Mouse (Mus musculus) spleen, embryonic (tissue): Measurements from ENCODE around the gene Fxr1.
"Not testable (repeated sequence)": the region's sequence is repeated elsewhere in the genome, so short reads cannot be mapped to it uniquely, and the experiment has no call there.

Experiments used
- CTCF ChIA-PET: fragments of 350-600 bp; sonication (Branson Sonifier 250); formaldehyde crosslinking; loops from one replicate; lab custom pipeline; 2022; lab: Charles Lee

Fxr1 gene

GRCm38 (mm10) chr3:34019540-34020381 is at the start of gene Fxr1:
TSS of gene Fxr1 (plus strand) at chr3:34019943.
- CTCF ChIA-PET: interaction anchor here (0.7 kb wide), 1 partner anchor 1827 kb away, joined by 4 read pairs; no protein-coding TSS in a partner anchor

- CTCF ChIA-PET: no interaction called here
These were observed 40.3 kb upstream of the Fxr1 start for GRCm38 (mm10) chr3:33979395-33979794.

GRCm38 (mm10) chr3:33982746-33983145 is 37.0 kb upstream of the Fxr1 start:
- CTCF ChIA-PET: no interaction called here

- CTCF ChIA-PET: no interaction called here
These were observed 30.4 kb upstream of the Fxr1 start for GRCm38 (mm10) chr3:33989302-33989701.

GRCm38 (mm10) chr3:33990451-33990850 is 29.3 kb upstream of the Fxr1 start:
- CTCF ChIA-PET: no interaction called here

- CTCF ChIA-PET: no interaction called here
These were observed 28.8 kb upstream of the Fxr1 start for GRCm38 (mm10) chr3:33990921-33991320.

- CTCF ChIA-PET: no interaction called here
These were observed 26.2 kb upstream of the Fxr1 start for GRCm38 (mm10) chr3:33993421-33994126.

GRCm38 (mm10) chr3:33994127-33994488 is 25.6 kb upstream of the Fxr1 start:
- CTCF ChIA-PET: no interaction called here

GRCm38 (mm10) chr3:34001691-34002090 is 18.1 kb upstream of the Fxr1 start:
- CTCF ChIA-PET: not testable (repeated sequence)

- CTCF ChIA-PET: no interaction called here
These were observed 15.9 kb upstream of the Fxr1 start for GRCm38 (mm10) chr3:34003860-34004259.

- CTCF ChIA-PET: no interaction called here
These were observed 13.4 kb upstream of the Fxr1 start for GRCm38 (mm10) chr3:34006301-34006700.

GRCm38 (mm10) chr3:34006824-34007223 is 12.9 kb upstream of the Fxr1 start:
- CTCF ChIA-PET: no interaction called here

- CTCF ChIA-PET: no interaction called here
These were observed 12.1 kb upstream of the Fxr1 start for GRCm38 (mm10) chr3:34007611-34008010.

GRCm38 (mm10) chr3:34008191-34008590 is 11.6 kb upstream of the Fxr1 start:
- CTCF ChIA-PET: no interaction called here

GRCm38 (mm10) chr3:34020382-34021258 is 877 bp downstream of the Fxr1 start:
- CTCF ChIA-PET: interaction anchor here (0.7 kb wide), 1 partner anchor 1826 kb away, joined by 4 read pairs; no protein-coding TSS in a partner anchor

GRCm38 (mm10) chr3:34021259-34021828 is 1.6 kb downstream of the Fxr1 start:
- CTCF ChIA-PET: interaction anchor here (0.5 kb wide), 1 partner anchor 619 kb away, joined by 3 read pairs; no protein-coding TSS in a partner anchor

- CTCF ChIA-PET: no interaction called here
These were observed 9.2 kb downstream of the Fxr1 start for GRCm38 (mm10) chr3:34028935-34029334.

GRCm38 (mm10) chr3:34030601-34031000 is 10.9 kb downstream of the Fxr1 start:
- CTCF ChIA-PET: no interaction called here

- CTCF ChIA-PET: no interaction called here
These were observed 14.1 kb downstream of the Fxr1 start for GRCm38 (mm10) chr3:34033720-34034364.

GRCm38 (mm10) chr3:34034803-34035202 is 15.1 kb downstream of the Fxr1 start:
- CTCF ChIA-PET: no interaction called here

GRCm38 (mm10) chr3:34035706-34036105 is 16.0 kb downstream of the Fxr1 start:
- CTCF ChIA-PET: no interaction called here
